In genomic region chr2:135996936-135997335, GRCm38 (mm10) we compare ENCODE assay signal across 26 mouse cellular contexts. TPM values are rescaled to one million over a fixed set of nuclear protein-coding genes. Genes with fewer than 3 reads are reported as not detected.
A peak's percentile ranks its signal among the peaks of the same experiment; 100 is the strongest.
DNase-seq lines count a peak whose midpoint lies in the region; ATAC-seq lines count a peak whose summit lies in the region.
"Had no signal": no experiment of that assay in that cellular context is flagged by ENCODE, and none has a peak within 500 bp of the region (broad histone marks: within the 10 kb centered on the region; RNA-seq: fewer than 3 reads in every experiment).

No protein-coding gene starts in this region.

- WGBS in hindbrain, embryonic 12.5 days: 87% methylated on average over 6 of the region's 6 CpGs
- WGBS in hindbrain, embryonic 10.5 days: 84% methylated on average over 6 of the region's 6 CpGs
- 79% methylated on average over 6 of the region's 6 CpGs for WGBS in neural tube, embryonic 13.5 days
- 74% methylated on average over 6 of the region's 6 CpGs for whole genome bisulfite sequencing in neural tube, embryonic 14.5 days

- no peak overlapping the region for H3K4me3 ChIP-seq in hindbrain, embryonic 12.5 days
- no peak overlapping the region for H3K4me3 ChIP-seq in hindbrain, embryonic 10.5 days
- no peak overlapping the region for H3K4me3 ChIP-seq in neural tube, embryonic 13.5 days
- H3K4me3 ChIP-seq in neural tube, embryonic 14.5 days (ENCODE audit: low read depth, low read length): no peak overlapping the region
- H3K4me3 ChIP-seq: embryonic facial prominence, embryonic 12.5 days; heart, embryonic 15.5 days; liver, embryonic 12.5 days had no signal

- H3K9ac ChIP-seq in hindbrain, embryonic 12.5 days: no peak overlapping the region
- H3K9ac ChIP-seq in neural tube, embryonic 13.5 days: peak overlapping the region; percentile 41; the same call in 1 of the 2 replicates
- no peak overlapping the region for H3K9ac ChIP-seq in neural tube, embryonic 14.5 days (replicated peaks; ENCODE audit: low read depth, low read length)
- H3K9ac ChIP-seq: embryonic facial prominence, embryonic 12.5 days; heart, embryonic 15.5 days; liver, embryonic 12.5 days; liver, postnatal 0 days had no signal

- no peaks in the 10 kb centered on the region for H3K36me3 ChIP-seq in hindbrain, embryonic 12.5 days
- 0 out of 2 replicates have a peak, but pooled peaks cover 12% of the 10 kb centered on the region for H3K36me3 ChIP-seq in hindbrain, embryonic 10.5 days
- H3K36me3 ChIP-seq in neural tube, embryonic 13.5 days: no peaks in the 10 kb centered on the region
- H3K36me3 ChIP-seq in neural tube, embryonic 14.5 days (ENCODE audit: control insufficient read depth, insufficient read depth, low read length): no peaks in the 10 kb centered on the region
- H3K36me3 ChIP-seq: embryonic facial prominence, embryonic 12.5 days; heart, embryonic 15.5 days; liver, embryonic 12.5 days had no signal

- H3K4me2 ChIP-seq in hindbrain, embryonic 12.5 days (replicated peaks): no peak overlapping the region
- peak overlapping the region; percentile 38 for H3K4me2 ChIP-seq in neural tube, embryonic 13.5 days
- H3K4me2 ChIP-seq in neural tube, embryonic 14.5 days (ENCODE audit: low read depth, low read length): no peak overlapping the region
- H3K4me2 ChIP-seq: embryonic facial prominence, embryonic 12.5 days; heart, embryonic 15.5 days; liver, embryonic 12.5 days had no signal

- H3K27me3 ChIP-seq in hindbrain, embryonic 12.5 days: no peaks in the 10 kb centered on the region
- H3K27me3 ChIP-seq in hindbrain, embryonic 10.5 days (ENCODE audit: insufficient read depth, poor library complexity, severe bottlenecking): no peaks in the 10 kb centered on the region
- H3K27me3 ChIP-seq in neural tube, embryonic 13.5 days: no peaks in the 10 kb centered on the region
- H3K27me3 ChIP-seq in neural tube, embryonic 14.5 days (ENCODE audit: control insufficient read depth, insufficient read depth, low read length): no peaks in the 10 kb centered on the region
- H3K27me3 ChIP-seq: embryonic facial prominence, embryonic 12.5 days; heart, embryonic 15.5 days; liver, embryonic 12.5 days had no signal

- H3K9me3 ChIP-seq in hindbrain, embryonic 12.5 days (replicated peaks): no peaks in the 10 kb centered on the region
- no peaks in the 10 kb centered on the region for H3K9me3 ChIP-seq in hindbrain, embryonic 10.5 days
- no peaks in the 10 kb centered on the region for H3K9me3 ChIP-seq in neural tube, embryonic 13.5 days
- H3K9me3 ChIP-seq in neural tube, embryonic 14.5 days (ENCODE audit: control insufficient read depth, low read length): no peaks in the 10 kb centered on the region
- H3K9me3 ChIP-seq: embryonic facial prominence, embryonic 12.5 days; heart, embryonic 15.5 days; liver, embryonic 12.5 days had no signal

- DNase-seq in hindbrain, embryonic 10.5 days (ENCODE audit: low spot score): no peak
- no peak for DNase-seq in neural tube, embryonic 10.5 days (ENCODE audit: extremely low spot score, low spot score)
- DNase-seq in spleen, postnatal 14 days (ENCODE audit: low spot score in 2 of 2): no peak
- DNase-seq: adrenal gland, postnatal 25 days; B cell, adult 2 months; cerebellum, adult 11-12 months; cerebellum, adult 9-11 months; embryo, embryonic 11 days; gastrocnemius, postnatal 10 days; heart, postnatal 36 days; kidney, adult 18-20 months; kidney, postnatal 4 days; layer of hippocampus, postnatal 36 days; left cerebral cortex, postnatal 4 days; liver, postnatal 0 days; lung, postnatal 36 days; right cerebral cortex, postnatal 4 days; thymus, postnatal 4 days had no signal

- ATAC-seq in hindbrain, embryonic 12.5 days (ENCODE audit: low FRiP score): no peak
- ATAC-seq in neural tube, embryonic 13.5 days (ENCODE audit: low read depth): no peak
- no peak for ATAC-seq in neural tube, embryonic 14.5 days (ENCODE audit: low read depth)
- ATAC-seq: liver, embryonic 12.5 days; liver, postnatal 0 days had no signal

- H3K27ac ChIP-seq in hindbrain, embryonic 12.5 days: peak overlapping the region; percentile 25; the same call in 1 of the 2 replicates
- H3K27ac ChIP-seq in hindbrain, embryonic 10.5 days: no peak overlapping the region
- peak overlapping the region; percentile 87 for H3K27ac ChIP-seq in neural tube, embryonic 13.5 days (replicated peaks)
- peak overlapping the region; percentile 86 for H3K27ac ChIP-seq in neural tube, embryonic 14.5 days (ENCODE audit: low read depth, low read length)
- H3K27ac ChIP-seq: embryonic facial prominence, embryonic 12.5 days; heart, embryonic 15.5 days; kidney, postnatal 0 days; liver, embryonic 12.5 days had no signal

- peaks cover 3% of the 10 kb centered on the region; the same call in 1 of the 2 replicates for H3K4me1 ChIP-seq in hindbrain, embryonic 12.5 days
- no peaks in the 10 kb centered on the region for H3K4me1 ChIP-seq in hindbrain, embryonic 10.5 days (replicated peaks)
- peaks cover 25% of the 10 kb centered on the region for H3K4me1 ChIP-seq in neural tube, embryonic 13.5 days (replicated peaks)
- H3K4me1 ChIP-seq in neural tube, embryonic 14.5 days (ENCODE audit: control insufficient read depth, insufficient read depth, low read length): peaks cover 10% of the 10 kb centered on the region; the same call in 1 of the 2 replicates
- H3K4me1 ChIP-seq: embryonic facial prominence, embryonic 12.5 days; heart, embryonic 15.5 days; liver, embryonic 12.5 days had no signal

RNA-seq across cellular contexts. Expression of gene Lamp5, which starts 55.1 kb away (rescaled TPM):
- 111 and 135 TPM in 2 replicates for polyA plus RNA-seq in hindbrain, embryonic 12.5 days (2016; fragmentation: Nextera tagmentation; extraction: Ambion mirVana)
- polyA plus RNA-seq in hindbrain, embryonic 10.5 days (2016; fragmentation: Nextera tagmentation; extraction: Ambion mirVana): 8.6 and 64.0 TPM in 2 replicates
- polyA plus RNA-seq in neural tube, embryonic 13.5 days (2015; fragmentation: Nextera tagmentation; extraction: Ambion mirVana): 309 TPM in 2 replicates
- 351 and 352 TPM in 2 replicates for polyA plus RNA-seq in neural tube, embryonic 14.5 days (2014; fragmentation: Nextera tagmentation; extraction: Ambion mirVana)
- polyA plus RNA-seq: heart, embryonic 15.5 days; liver, embryonic 12.5 days; liver, postnatal 0 days; thymus, postnatal 0 days had no signal
